Mouse (Mus musculus) liver, adult 2 months (tissue): ENCODE data around the gene Il13.

Source experiments
- CTCF ChIP-seq: fragments of 200-500 bp; IDR thresholded peaks from 2 replicates; pipeline ENCODE4 v1.5.1; 2011; ENCODE audit warnings: low read depth, low read length, control low read depth
- POLR2A ChIP-seq: fragments of 200-500 bp; IDR thresholded peaks from 2 replicates; pipeline ENCODE4 v1.6.1; 2011; ENCODE audit warnings: low read length, control low read depth; ENCODE audit not compliant: insufficient read depth; ENCODE audit errors: extremely low read depth

GRCm38 (mm10) chr11:53604983-53605382, 29.5 kb downstream of the Il13 start:
- TF ChIP-seq CTCF (no peak), POLR2A (no peak)
